Mouse (Mus musculus) bone marrow, adult 2 months (tissue): ENCODE data around the gene Shmt2.

ENCODE experiments used
- CTCF ChIP-seq: fragments of 200-500 bp; IDR thresholded peaks from 2 replicates; pipeline ENCODE4 v1.5.1; 2011; ENCODE audit warnings: low read length, control low read depth; ENCODE audit not compliant: control insufficient read depth, insufficient read depth
- POLR2A ChIP-seq: fragments of 200-500 bp; IDR thresholded peaks from 2 replicates; pipeline ENCODE4 v1.6.1; 2011; ENCODE audit warnings: low read depth, mild to moderate bottlenecking, control low read depth, low read length, borderline replicate concordance; ENCODE audit not compliant: control insufficient read depth

GRCm38 (mm10) chr10:127564301-127564700 is 42.1 kb upstream of the Shmt2 start:
- no peak for TF ChIP-seq CTCF
- no peak for TF ChIP-seq POLR2A
